Mouse (Mus musculus): ENCODE measurements around the gene Pabpn1l. TPM values are rescaled to one million over a fixed set of nuclear protein-coding genes. Genes with fewer than 3 reads are reported as not detected.

Pabpn1l gene
- polyA plus RNA-seq, 1 experiment from 2014 or later = not detected

DNA sequence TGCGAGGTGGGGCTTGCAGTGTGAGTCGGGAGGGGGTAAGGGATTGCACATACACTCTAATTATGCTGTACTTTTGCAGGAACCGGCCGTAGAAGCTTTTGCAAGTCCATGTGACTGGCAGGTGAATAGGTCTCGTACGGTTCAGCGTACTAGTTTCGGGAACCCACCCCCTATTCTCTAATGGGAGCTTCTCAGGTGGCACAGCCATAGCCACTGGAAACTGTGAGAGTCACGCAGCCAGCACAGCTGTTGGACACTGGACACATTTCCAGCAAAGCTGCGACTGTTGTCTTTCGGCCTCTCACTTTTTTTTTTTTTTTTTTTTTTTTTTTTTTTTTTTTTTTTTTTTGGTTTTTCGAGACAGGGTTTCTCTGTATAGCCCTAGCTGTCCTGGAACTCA lies 15.7 kb downstream of the Pabpn1l start:
- H3K4me1 ChIP-seq = peaks cover 14% of the 10 kb centered on the region
- H3K36me3 ChIP-seq = no peaks in the 10 kb centered on the region
- H3K9me3 ChIP-seq (replicated peaks) = no peaks in the 10 kb centered on the region
- H3K27ac ChIP-seq = no peak overlapping the region
- no peak for DNase-seq (ENCODE audit: low spot score)
- WGBS = 93% methylated on average over 11 of the region's 12 CpGs
- H3K27me3 ChIP-seq (ENCODE audit: low read depth, poor library complexity, severe bottlenecking) = no peaks in the 10 kb centered on the region
- no peak overlapping the region for H3K4me3 ChIP-seq

DNA sequence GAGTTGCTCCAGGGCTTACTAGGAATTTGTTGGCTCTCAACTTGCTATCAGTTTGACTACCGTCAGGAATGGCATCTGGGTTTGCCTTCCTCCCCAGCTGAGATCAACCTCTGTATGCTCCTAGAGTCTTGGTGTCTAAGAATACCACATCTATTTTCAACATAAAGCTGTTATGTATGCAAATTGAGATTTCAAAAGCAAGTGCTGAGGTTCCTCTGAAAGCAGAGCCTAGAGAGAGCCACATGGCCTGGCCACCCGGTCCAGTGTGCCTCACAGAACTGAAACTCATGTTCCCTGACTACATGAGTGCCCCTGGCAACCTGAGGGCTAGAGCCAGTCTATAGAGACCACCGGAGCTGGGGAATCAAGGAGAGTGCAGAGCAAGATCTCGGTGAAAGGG lies 17.2 kb downstream of the Pabpn1l start:
- H3K27me3 ChIP-seq (ENCODE audit: low read depth, poor library complexity, severe bottlenecking) = no peaks in the 10 kb centered on the region
- H3K36me3 ChIP-seq = no peaks in the 10 kb centered on the region
- peaks cover 2% of the 10 kb centered on the region for H3K4me1 ChIP-seq
- H3K4me3 ChIP-seq = no peak overlapping the region
- H3K9me3 ChIP-seq (replicated peaks) = no peaks in the 10 kb centered on the region
- WGBS = 79% methylated on average over 4 of the region's 4 CpGs
- no peak for DNase-seq (ENCODE audit: low spot score)
- no peak overlapping the region for H3K27ac ChIP-seq

DNA sequence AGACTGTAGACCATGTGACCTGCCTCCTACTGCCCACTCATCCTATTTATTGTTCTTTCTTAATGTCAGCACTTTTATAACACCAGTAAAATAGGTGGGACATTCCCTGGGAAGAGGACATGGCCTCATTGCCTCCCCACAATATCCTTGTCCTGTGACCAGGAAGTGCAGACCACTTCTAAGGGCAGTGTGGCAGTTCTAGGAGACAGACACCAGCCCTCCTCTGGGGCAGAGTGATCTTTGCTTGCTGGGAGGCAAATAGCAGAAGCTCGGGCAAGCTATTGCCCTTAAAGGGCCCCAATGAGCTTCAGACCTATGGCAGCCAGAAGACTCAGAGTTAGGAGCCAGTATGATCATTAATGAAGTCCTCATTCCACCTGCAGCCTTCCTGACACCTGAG lies 17.9 kb downstream of the Pabpn1l start:
- 51% methylated on average over 1 of the region's 1 CpGs for WGBS
- Histone ChIP-seq H3K27me3 (ENCODE audit: low read depth, poor library complexity, severe bottlenecking) (no peaks in the 10 kb centered on the region), H3K4me3 (no peak overlapping the region), H3K4me1 (no peaks in the 10 kb centered on the region), H3K9me3 (replicated peaks) (no peaks in the 10 kb centered on the region), H3K36me3 (no peaks in the 10 kb centered on the region), H3K27ac (no peak overlapping the region)
- no peak for DNase-seq (ENCODE audit: low spot score)

DNA sequence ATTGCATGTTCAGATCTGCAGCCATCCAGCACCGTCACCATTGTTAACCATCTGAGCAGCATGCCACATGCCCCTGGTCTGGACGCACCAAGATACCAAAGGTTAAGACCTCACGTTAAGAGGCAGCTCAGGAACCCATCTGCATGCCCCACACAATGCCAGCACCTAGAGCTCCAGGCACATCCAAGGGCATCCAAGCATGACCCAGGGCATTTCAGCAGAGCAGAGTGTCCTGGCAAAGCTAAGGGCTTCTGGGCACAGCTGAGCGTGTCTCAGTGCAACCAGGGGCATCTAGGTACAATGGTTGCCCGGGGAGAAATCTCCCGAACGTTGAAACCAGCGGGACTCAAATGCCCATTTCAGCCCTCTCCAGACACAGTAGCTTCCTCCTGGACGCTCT lies 21.9 kb downstream of the Pabpn1l start:
- H3K27me3 ChIP-seq (ENCODE audit: low read depth, poor library complexity, severe bottlenecking) = no peaks in the 10 kb centered on the region
- WGBS = 96% methylated on average over 9 of the region's 9 CpGs
- H3K4me1 ChIP-seq = peaks cover 5% of the 10 kb centered on the region
- H3K4me3 ChIP-seq = no peak overlapping the region
- DNase-seq (ENCODE audit: low spot score) = no peak
- H3K9me3 ChIP-seq (replicated peaks) = no peaks in the 10 kb centered on the region
- 0 out of 2 replicates have a peak, but pooled peaks cover 5% of the 10 kb centered on the region for H3K36me3 ChIP-seq
- H3K27ac ChIP-seq = no peak overlapping the region

GRCm38 (mm10) chr8:122596031-122596430 lies 26.5 kb downstream of the Pabpn1l start:
- no peaks in the 10 kb centered on the region for H3K9me3 ChIP-seq (replicated peaks)
- no peaks in the 10 kb centered on the region for H3K27me3 ChIP-seq (ENCODE audit: low read depth, poor library complexity, severe bottlenecking)
- H3K4me1 ChIP-seq = peaks cover 40% of the 10 kb centered on the region
- H3K27ac ChIP-seq = no peak overlapping the region
- H3K36me3 ChIP-seq = 0 out of 2 replicates have a peak, but pooled peaks cover 5% of the 10 kb centered on the region
- no peak overlapping the region for H3K4me3 ChIP-seq
- DNase-seq (ENCODE audit: low spot score) = no peak
- 57% methylated on average over 4 of the region's 4 CpGs for WGBS

DNA sequence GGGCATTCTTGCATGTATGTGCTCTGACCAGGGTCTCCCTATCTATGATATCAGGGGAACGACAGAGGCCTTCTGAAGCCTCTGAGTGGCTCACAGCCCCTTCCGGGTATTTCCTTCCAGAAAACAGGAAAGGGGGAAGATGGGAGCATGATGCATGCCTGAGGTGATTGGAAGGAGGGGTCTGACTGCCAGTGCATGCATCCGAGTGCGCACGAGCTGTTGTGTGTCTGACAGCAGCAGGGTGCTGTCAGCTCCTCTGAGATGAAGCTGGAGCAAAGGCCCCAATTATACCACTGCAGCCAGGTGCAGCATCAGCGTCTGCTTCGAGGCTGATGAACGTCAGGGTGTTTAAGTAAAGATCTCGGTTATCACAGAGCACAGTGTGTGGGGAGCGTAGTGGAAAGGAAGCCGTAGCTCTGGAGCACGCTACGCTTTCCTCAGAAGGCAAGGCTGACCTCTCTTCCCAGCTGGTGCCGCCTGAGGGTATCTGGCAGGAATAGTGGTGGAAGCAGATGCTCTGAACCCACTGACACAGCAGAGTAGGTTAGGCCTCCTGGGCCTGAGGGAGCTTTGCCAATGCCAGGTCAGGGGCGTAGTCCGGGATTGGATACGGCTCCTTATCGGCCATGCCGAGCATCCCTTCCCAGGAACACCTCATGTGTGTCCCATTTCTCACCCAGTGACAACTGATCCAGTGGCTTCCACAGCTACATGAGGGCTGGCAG lies 28.6 kb downstream of the Pabpn1l start:
- Histone ChIP-seq H3K4me3 (no peak overlapping the region), H3K36me3 (0 out of 2 replicates have a peak, but pooled peaks cover 5% of the 10 kb centered on the region), H3K9me3 (replicated peaks) (no peaks in the 10 kb centered on the region), H3K27me3 (ENCODE audit: low read depth, poor library complexity, severe bottlenecking) (no peaks in the 10 kb centered on the region), H3K27ac (0 out of 2 replicates have a peak overlapping the region, but pooled peaks have one; percentile 37), H3K4me1 (peaks cover 40% of the 10 kb centered on the region)
- no peak for DNase-seq (ENCODE audit: low spot score)
- WGBS = 80% methylated on average over 19 of the region's 19 CpGs

- no peaks in the 10 kb centered on the region for H3K27me3 ChIP-seq (ENCODE audit: low read depth, poor library complexity, severe bottlenecking)
- 64% methylated on average over 12 of the region's 12 CpGs for WGBS
- no peak for DNase-seq (ENCODE audit: low spot score)
These were observed 29.3 kb downstream of the Pabpn1l start for GRCm38 (mm10) chr8:122593240-122593639.

GRCm38 (mm10) chr8:122586749-122587148 lies 35.8 kb downstream of the Pabpn1l start:
- WGBS = 88% methylated on average over 10 of the region's 10 CpGs
- Histone ChIP-seq H3K27me3 (ENCODE audit: low read depth, poor library complexity, severe bottlenecking) (no peaks in the 10 kb centered on the region), H3K36me3 (no peaks in the 10 kb centered on the region), H3K4me1 (peaks cover 41% of the 10 kb centered on the region), H3K9me3 (replicated peaks) (no peaks in the 10 kb centered on the region), H3K4me3 (no peak overlapping the region), H3K27ac (peak overlapping the region; percentile 20)
- no peak for DNase-seq (ENCODE audit: low spot score)

More at GRCm38 (mm10) chr8:122593240-122593639, 29.3 kb downstream of the Pabpn1l start:
- Histone ChIP-seq H3K9me3 (replicated peaks) (no peaks in the 10 kb centered on the region), H3K4me3 (no peak overlapping the region), H3K27ac (0 out of 2 replicates have a peak overlapping the region, but pooled peaks have one; percentile 37), H3K36me3 (0 out of 2 replicates have a peak, but pooled peaks cover 4% of the 10 kb centered on the region), H3K4me1 (peaks cover 40% of the 10 kb centered on the region)

GRCm38 (mm10) chr8:122586171-122586570 lies 36.4 kb downstream of the Pabpn1l start:
- H3K36me3 ChIP-seq = no peaks in the 10 kb centered on the region
- DNase-seq (ENCODE audit: low spot score) = no peak
- peak overlapping the region; percentile 48; the same call in 1 of the 2 replicates for H3K27ac ChIP-seq
- H3K27me3 ChIP-seq (ENCODE audit: low read depth, poor library complexity, severe bottlenecking) = no peaks in the 10 kb centered on the region
- no peaks in the 10 kb centered on the region for H3K9me3 ChIP-seq (replicated peaks)
- WGBS = 56% methylated on average over 7 of the region's 7 CpGs
- peaks cover 44% of the 10 kb centered on the region for H3K4me1 ChIP-seq
- H3K4me3 ChIP-seq = no peak overlapping the region

- no peaks in the 10 kb centered on the region for H3K36me3 ChIP-seq
- DNase-seq (ENCODE audit: low spot score) = no peak
- H3K4me3 ChIP-seq = no peak overlapping the region
- WGBS = 64% methylated on average over 14 of the region's 14 CpGs
- peak overlapping the region; percentile 48 for H3K27ac ChIP-seq
- no peaks in the 10 kb centered on the region for H3K9me3 ChIP-seq (replicated peaks)
- no peaks in the 10 kb centered on the region for H3K27me3 ChIP-seq (ENCODE audit: low read depth, poor library complexity, severe bottlenecking)
- peaks cover 51% of the 10 kb centered on the region for H3K4me1 ChIP-seq
These were observed 37.1 kb downstream of the Pabpn1l start for GRCm38 (mm10) chr8:122585411-122585891.

GRCm38 (mm10) chr8:122584981-122585380 lies 37.6 kb downstream of the Pabpn1l start:
- WGBS = 89% methylated on average over 9 of the region's 9 CpGs
- no peaks in the 10 kb centered on the region for H3K27me3 ChIP-seq (ENCODE audit: low read depth, poor library complexity, severe bottlenecking)
- peak overlapping the region; percentile 48 for H3K27ac ChIP-seq
- no peaks in the 10 kb centered on the region for H3K9me3 ChIP-seq (replicated peaks)
- H3K4me1 ChIP-seq = peaks cover 55% of the 10 kb centered on the region
- H3K4me3 ChIP-seq = no peak overlapping the region
- DNase-seq (ENCODE audit: low spot score) = no peak
- H3K36me3 ChIP-seq = no peaks in the 10 kb centered on the region

DNA sequence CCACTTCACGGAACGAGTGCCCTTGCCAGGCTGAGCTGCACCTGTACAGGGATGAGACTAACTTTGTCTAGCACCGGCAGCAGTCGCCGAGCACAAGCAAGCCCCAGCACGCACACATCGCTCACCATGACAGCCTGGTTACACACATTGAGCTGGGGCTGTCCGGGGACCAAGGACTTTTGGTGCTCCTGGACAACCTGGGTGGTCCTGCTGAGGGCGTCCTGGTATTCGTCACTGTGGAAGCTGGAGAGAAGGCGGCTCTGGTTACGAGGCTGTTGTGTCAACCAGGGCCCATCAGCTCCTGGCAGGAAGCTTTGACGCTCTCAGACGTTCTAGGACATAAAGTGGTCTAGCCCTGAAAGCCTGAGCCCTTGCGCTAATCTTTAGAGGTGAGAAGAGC lies 41.6 kb downstream of the Pabpn1l start:
- H3K4me3 ChIP-seq = no peak overlapping the region
- H3K27me3 ChIP-seq (ENCODE audit: low read depth, poor library complexity, severe bottlenecking) = no peaks in the 10 kb centered on the region
- H3K36me3 ChIP-seq = no peaks in the 10 kb centered on the region
- WGBS = 32% methylated on average over 15 of the region's 15 CpGs
- no peak for DNase-seq (ENCODE audit: low spot score)
- H3K4me1 ChIP-seq = peaks cover 78% of the 10 kb centered on the region
- no peaks in the 10 kb centered on the region for H3K9me3 ChIP-seq (replicated peaks)
- peak overlapping the region; percentile 26 for H3K27ac ChIP-seq

DNA sequence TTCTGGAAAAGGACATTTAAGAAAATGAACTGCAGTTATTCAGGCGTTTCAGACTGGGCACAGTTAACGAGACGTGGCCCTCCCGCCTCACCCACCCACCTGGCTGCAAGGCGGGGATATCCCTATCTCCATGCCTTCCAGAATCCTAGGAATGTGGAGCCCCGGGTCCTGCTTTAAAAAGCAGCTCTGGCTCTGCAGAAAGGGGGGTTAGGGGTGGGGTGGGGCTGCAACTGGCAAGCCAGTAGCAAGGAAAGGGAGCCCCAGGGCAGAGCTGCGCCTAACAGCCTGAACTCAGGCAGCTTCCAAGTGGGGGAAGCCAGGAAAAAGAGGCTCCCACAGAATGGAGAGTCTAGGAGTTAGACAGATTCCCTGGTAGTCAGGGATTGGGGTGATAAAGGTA lies 43.3 kb downstream of the Pabpn1l start:
- Histone ChIP-seq H3K36me3 (peaks cover 12% of the 10 kb centered on the region), H3K27me3 (ENCODE audit: low read depth, poor library complexity, severe bottlenecking) (no peaks in the 10 kb centered on the region), H3K9me3 (replicated peaks) (no peaks in the 10 kb centered on the region), H3K4me1 (peaks cover 80% of the 10 kb centered on the region), H3K4me3 (peak overlapping the region; percentile 4; the same call in 1 of the 2 replicates), H3K27ac (peak overlapping the region; percentile 69)
- DNase-seq (ENCODE audit: low spot score) = no peak
- 33% methylated on average over 7 of the region's 7 CpGs for WGBS
